11 mouse cellular contexts compared by ENCODE assay signal in the genomic region with DNA sequence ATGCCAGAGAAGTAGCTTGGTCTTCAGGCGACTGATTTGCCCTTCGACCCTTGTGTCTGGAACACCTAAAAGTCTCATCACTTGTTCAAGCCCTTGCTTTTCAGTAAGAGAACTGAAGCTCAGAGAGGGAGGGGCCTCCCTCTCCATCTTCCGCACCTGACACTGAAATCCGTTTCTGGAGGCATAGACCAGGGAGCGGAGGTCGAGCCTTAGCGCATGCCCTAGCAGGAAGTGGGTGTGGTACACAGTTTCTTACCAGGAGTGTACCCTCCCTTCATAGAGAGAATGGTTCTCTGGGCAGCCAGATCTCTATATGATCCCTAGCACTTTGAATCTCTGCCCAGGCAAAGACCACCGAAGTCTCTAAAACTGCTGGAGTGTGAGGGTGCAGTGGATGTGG. TPM values are rescaled to one million over a fixed set of nuclear protein-coding genes. Genes with fewer than 3 reads are reported as not detected.
A peak's percentile ranks its signal among the peaks of the same experiment; 100 is the strongest.
DNase-seq lines count a peak whose midpoint lies in the region; ATAC-seq and TF ChIP-seq lines count a peak whose summit lies in the region.
"Had no signal": no experiment of that assay in that cellular context is flagged by ENCODE, and none has a peak within 500 bp of the region (broad histone marks: within the 10 kb centered on the region; RNA-seq: fewer than 3 reads in every experiment).

No protein-coding gene starts in this region.

- DNase-seq in hindbrain, embryonic 10.5 days (ENCODE audit: low spot score): no peak
- DNase-seq in hindbrain, embryonic 11.5 days (ENCODE audit: low spot score): no peak
- DNase-seq in thymus, adult 18-20 months: peak; percentile 63 to 75
- DNase-seq in left cerebral cortex, postnatal 36 days (ENCODE audit: low spot score in 2 of 2): no peak
- no peak for DNase-seq in left cerebral cortex, postnatal 10 days (ENCODE audit: extremely low spot score in 1 of 2, low spot score in 2 of 2)
- no peak for DNase-seq in kidney, adult 9 months
- DNase-seq: gastrocnemius, postnatal 10 days had no signal

- H3K9ac ChIP-seq in hindbrain, embryonic 11.5 days (ENCODE audit: low read depth, low read length): no peak overlapping the region
- H3K9ac ChIP-seq: liver, embryonic 14.5 days had no signal

- TF ChIP-seq POLR2A in cortical plate, adult 2 months (IDR thresholded peaks at IDR 0.05; ENCODE audit: extremely low read depth, insufficient read depth, low read length): no peak

- intact Hi-C loops in left cerebral cortex, postnatal 36 days (cut with DNase I): no loop called here
- intact Hi-C loops in left cerebral cortex, postnatal 10 days (cut with DNase I): no loop called here

- H3K4me2 ChIP-seq in hindbrain, embryonic 11.5 days (replicated peaks; ENCODE audit: low read depth, low read length): no peak overlapping the region

- no peak for TF ChIP-seq CTCF in cortical plate, adult 2 months (IDR thresholded peaks at IDR 0.05; ENCODE audit: extremely low read depth, insufficient read depth, low read length)

- no peak overlapping the region for H3K4me3 ChIP-seq in hindbrain, embryonic 10.5 days
- no peak overlapping the region for H3K4me3 ChIP-seq in hindbrain, embryonic 11.5 days (ENCODE audit: low read depth, low read length)
- H3K4me3 ChIP-seq in cortical plate, adult 2 months (ENCODE audit: insufficient read depth, low read length): no peak overlapping the region

- 60% methylated on average over 8 of the region's 8 CpGs for WGBS in hindbrain, embryonic 10.5 days
- 53% methylated on average over 8 of the region's 8 CpGs for WGBS in hindbrain, embryonic 11.5 days

- peaks cover 73% of the 10 kb centered on the region for H3K36me3 ChIP-seq in hindbrain, embryonic 10.5 days
- no peaks in the 10 kb centered on the region for H3K36me3 ChIP-seq in hindbrain, embryonic 11.5 days (ENCODE audit: control insufficient read depth, insufficient read depth, low read length)

- ATAC-seq in hindbrain, embryonic 11.5 days (ENCODE audit: low FRiP score): no peak
- peak; percentile 61 for ATAC-seq in inflammation-experienced regulatory T-cells, adult 6 months

- H3K27ac ChIP-seq in hindbrain, embryonic 10.5 days: peak overlapping the region; percentile 73
- H3K27ac ChIP-seq in hindbrain, embryonic 11.5 days (ENCODE audit: low read depth, low read length): no peak overlapping the region
- peak overlapping the region; percentile 79 for H3K27ac ChIP-seq in cortical plate, adult 2 months (ENCODE audit: insufficient read depth, low read length)
- H3K27ac ChIP-seq: liver, embryonic 14.5 days had no signal

- no peaks in the 10 kb centered on the region for H3K9me3 ChIP-seq in hindbrain, embryonic 10.5 days
- no peaks in the 10 kb centered on the region for H3K9me3 ChIP-seq in hindbrain, embryonic 11.5 days (ENCODE audit: control insufficient read depth, low read length)
- H3K9me3 ChIP-seq: megakaryocyte, embryonic 14.5 days had no signal

- H3K4me1 ChIP-seq in hindbrain, embryonic 10.5 days (replicated peaks): peaks cover 84% of the 10 kb centered on the region
- H3K4me1 ChIP-seq in hindbrain, embryonic 11.5 days (replicated peaks; ENCODE audit: control insufficient read depth, insufficient read depth, low read length): peaks cover 9% of the 10 kb centered on the region
- H3K4me1 ChIP-seq in cortical plate, adult 2 months (ENCODE audit: control insufficient read depth, insufficient read depth, low read length): peaks cover 33% of the 10 kb centered on the region

- no peaks in the 10 kb centered on the region for H3K27me3 ChIP-seq in hindbrain, embryonic 10.5 days (ENCODE audit: insufficient read depth, poor library complexity, severe bottlenecking)
- H3K27me3 ChIP-seq in hindbrain, embryonic 11.5 days (ENCODE audit: control insufficient read depth, insufficient read depth, low read length): no peaks in the 10 kb centered on the region
- H3K27me3 ChIP-seq: megakaryocyte, embryonic 14.5 days had no signal

RNA-seq across cellular contexts. Expression of a gene that starts 57.1 kb away (rescaled TPM):
- 42.1 and 67.1 TPM in 2 replicates for polyA plus RNA-seq in hindbrain, embryonic 10.5 days (2016; fragmentation: Nextera tagmentation; extraction: Ambion mirVana)
- 34.6 and 58.4 TPM in 2 replicates for polyA plus RNA-seq in hindbrain, embryonic 11.5 days (2014; fragmentation: Nextera tagmentation; extraction: Ambion mirVana)
- polyA plus RNA-seq in cortical plate, adult 2 months (2012; rRNA removed): 14.7 and 15.6 TPM in 2 replicates
- polyA plus RNA-seq in inflammation-experienced regulatory T-cells, adult 6 months (2017; shearing (Covaris generic)): 100 to 1,000 TPM in 1 of 3 experiments, 10 to 100 TPM in 2; 70.4 to 110 (median 79.7) TPM
- 10 to 100 TPM; 21.5 to 30.3 TPM for total RNA-seq in left cerebral cortex, postnatal 36 days (2021)
- 10 to 100 TPM; 23.9 to 38.5 TPM for total RNA-seq in left cerebral cortex, postnatal 10 days (2021)

Comparison
In these comparisons a context has a peak if more than half of its experiments do, and no peak if none do; other contexts are left out.
1. DNase-seq: peak in thymus, adult 18-20 months (2 of 2); none in hindbrain, embryonic 10.5 days (single experiment), hindbrain, embryonic 11.5 days (single experiment), left cerebral cortex, postnatal 36 days (0 of 2), left cerebral cortex, postnatal 10 days (0 of 2) and kidney, adult 9 months (single experiment).